Mouse (Mus musculus) kidney, adult 11 months (tissue): ENCODE measurements around the gene Gm9048.
"Not testable (repeated sequence)": the region's sequence is repeated elsewhere in the genome, so short reads cannot be mapped to it uniquely, and the experiment has no call there.

ENCODE experiments used
- DNase-seq: peaks from one replicate; pipeline ENCODE4 v3.0.0; 2022

The Gm9048 gene

GRCm38 (mm10) chr10:118348579-118348978, at the start of gene Gm9048:
TSS of gene Gm9048 (minus strand) at chr10:118348679.
- DNase-seq, result not testable (repeated sequence)

- DNase-seq, result peak; percentile 39
These were observed 22.0 kb upstream of the Gm9048 start for GRCm38 (mm10) chr10:118370443-118370842.

GRCm38 (mm10) chr10:118369518-118369917, 21.0 kb upstream of the Gm9048 start:
- DNase-seq, result no peak

- not testable (repeated sequence) for DNase-seq
These were observed 5.5 kb upstream of the Gm9048 start, which contains the start of gene Gm9049 for GRCm38 (mm10) chr10:118354005-118354404. TSS of gene Gm9049 (minus strand) at chr10:118354105.

GRCm38 (mm10) chr10:118343155-118343554, 5.3 kb downstream of the Gm9048 start, which contains the start of gene Gm9046:
TSS of gene Gm9046 (minus strand) at chr10:118343255.
- DNase-seq, result not testable (repeated sequence)

GRCm38 (mm10) chr10:118337731-118338130, 10.7 kb downstream of the Gm9048 start, which contains the start of gene Gm9045:
TSS of gene Gm9045 (minus strand) at chr10:118337831.
- DNase-seq, result not testable (repeated sequence)

- DNase-seq, result not testable (repeated sequence)
These were observed 16.2 kb downstream of the Gm9048 start, which contains the start of gene Gm9044 for GRCm38 (mm10) chr10:118332308-118332707. TSS of gene Gm9044 (minus strand) at chr10:118332408.

- not testable (repeated sequence) for DNase-seq
These were observed 21.6 kb downstream of the Gm9048 start, which contains the start of gene Gm9040 for GRCm38 (mm10) chr10:118326869-118327268. TSS of gene Gm9040 (minus strand) at chr10:118326969.

GRCm38 (mm10) chr10:118319024-118319423, 29.5 kb downstream of the Gm9048 start:
- no peak for DNase-seq

GRCm38 (mm10) chr10:118302133-118302532, 46.3 kb downstream of the Gm9048 start:
- DNase-seq, result not testable (repeated sequence)
